Mouse (Mus musculus) kidney, adult 2 months (tissue): ENCODE measurements around the gene Ttbk2. TPM values are rescaled to one million over a fixed set of nuclear protein-coding genes. Genes with fewer than 3 reads are reported as not detected.

Source experiments
- DNase-seq: peaks from one replicate; pipeline ENCODE4 v3.0.0; 2021
- H3K27ac ChIP-seq: fragments of 200-500 bp; 2 replicates; pipeline ENCODE4 v1.5.1; 2012; ENCODE audit warnings: low read depth, low read length, control low read depth, inconsistent platforms; ENCODE audit not compliant: insufficient read depth
- H3K27me3 ChIP-seq: fragments of 200-500 bp; replicated peaks from 2 replicates; pipeline ENCODE4 v1.6.1; 2012; ENCODE audit warnings: mild to moderate bottlenecking, moderate library complexity, low read length, inconsistent platforms; ENCODE audit not compliant: control insufficient read depth, insufficient read depth
- H3K36me3 ChIP-seq: fragments of 200-500 bp; 2 replicates; pipeline ENCODE4 v1.6.1; 2012; ENCODE audit warnings: mild to moderate bottlenecking, moderate library complexity, low read length, inconsistent platforms; ENCODE audit not compliant: control insufficient read depth, insufficient read depth
- H3K4me1 ChIP-seq: fragments of 200-500 bp; 2 replicates; pipeline ENCODE4 v1.6.1; 2011; ENCODE audit warnings: low read length; ENCODE audit not compliant: control insufficient read depth, insufficient read depth
- H3K4me3 ChIP-seq: fragments of 200-500 bp; 2 replicates; pipeline ENCODE4 v1.5.1; 2011; ENCODE audit warnings: mild to moderate bottlenecking, low read depth, low read length, control low read depth; ENCODE audit not compliant: insufficient read depth
- CTCF ChIP-seq: fragments of 200-500 bp; conservative IDR thresholded peaks from 2 replicates; pipeline ENCODE4 v1.5.1; 2011; ENCODE audit warnings: low read depth, mild to moderate bottlenecking, control low read depth, low read length, moderate library complexity, mixed read lengths; ENCODE audit not compliant: insufficient read depth, insufficient read length
- POLR2A ChIP-seq: fragments of 200-500 bp; IDR thresholded peaks from one replicate; pipeline ENCODE4 v1.6.1; 2011; ENCODE audit warnings: low read depth, low read length, control low read depth
- WGBS: fragments of 180-500 bp; shearing (Covaris S2); methylation state at CpG from one replicate; pipeline ENCODE4 v1.1.7; 2018; 5-methylcytosine and 5-hydroxymethylcytosine counted together
- polyA plus RNA-seq: library from polyadenylated mRNA; depleted of rRNA; stranded (reverse); fragments of >200 nt; gene quantifications from 2 replicates; pipeline ENCODE4 v1.2.3, GENCODE M21; 2012; rRNA removed

The Ttbk2 gene
- polyA plus RNA-seq, 1 experiment, result 2.9 TPM

GRCm38 (mm10) chr2:120702675-120703074 is 147.7 kb downstream of the Ttbk2 start:
- no peaks in the 10 kb centered on the region for H3K36me3 ChIP-seq
- no peak for DNase-seq
- no peaks in the 10 kb centered on the region for H3K4me1 ChIP-seq
- H3K4me3 ChIP-seq, result no peak overlapping the region
- WGBS, result 80% methylated on average over 5 of the region's 5 CpGs
- no peak overlapping the region for H3K27ac ChIP-seq
- TF ChIP-seq POLR2A, result no peak
- no peak for TF ChIP-seq CTCF
- H3K27me3 ChIP-seq, result no peaks in the 10 kb centered on the region

- TF ChIP-seq POLR2A, result no peak
- no peak for TF ChIP-seq CTCF
- Histone ChIP-seq H3K4me3 (no peak overlapping the region), H3K27me3 (no peaks in the 10 kb centered on the region), H3K27ac (no peak overlapping the region), H3K4me1 (no peaks in the 10 kb centered on the region), H3K36me3 (no peaks in the 10 kb centered on the region)
- WGBS, result 88% methylated on average over 3 of the region's 3 CpGs
- no peak for DNase-seq
These were observed 150.0 kb downstream of the Ttbk2 start for GRCm38 (mm10) chr2:120700379-120700885.

GRCm38 (mm10) chr2:120697767-120698166 is 152.6 kb downstream of the Ttbk2 start:
- no peak for TF ChIP-seq POLR2A
- no peak for TF ChIP-seq CTCF

More at GRCm38 (mm10) chr2:120697767-120698166, 152.6 kb downstream of the Ttbk2 start:
- no peaks in the 10 kb centered on the region for H3K36me3 ChIP-seq
- H3K27me3 ChIP-seq, result no peaks in the 10 kb centered on the region
- 80% methylated on average over 5 of the region's 5 CpGs for WGBS
- no peaks in the 10 kb centered on the region for H3K4me1 ChIP-seq
- no peak for DNase-seq
- no peak overlapping the region for H3K4me3 ChIP-seq
- H3K27ac ChIP-seq, result no peak overlapping the region

Other genes starting within 250 kb of the Ttbk2 start
- 2.4 and 3.2 TPM in 2 replicates for gene Haus2, start 241.2 kb downstream of the Ttbk2 start, polyA plus RNA-seq
- gene Lrrc57, start 241.1 kb downstream of the Ttbk2 start, polyA plus RNA-seq, result 10.3 and 10.6 TPM in 2 replicates
- 4.4 and 5.3 TPM in 2 replicates for gene Stard9, start 221.5 kb downstream of the Ttbk2 start, polyA plus RNA-seq
- 14.8 and 18.4 TPM in 2 replicates for gene Cdan1, start 476 bp downstream of the Ttbk2 start, polyA plus RNA-seq
- gene Ubr1, start 120.1 kb upstream of the Ttbk2 start, polyA plus RNA-seq, result 22.0 and 23.0 TPM in 2 replicates
- 9.2 and 10.0 TPM in 2 replicates for gene Tmem62, start 126.4 kb upstream of the Ttbk2 start, polyA plus RNA-seq
- 34.5 and 40.7 TPM in 2 replicates for gene Ccndbp1, start 157.8 kb upstream of the Ttbk2 start, polyA plus RNA-seq
- gene Epb42, start 186.5 kb upstream of the Ttbk2 start, polyA plus RNA-seq, result 0.38 and 0.92 TPM in 2 replicates
- gene Tgm5, start 235.2 kb upstream of the Ttbk2 start, polyA plus RNA-seq, result 0.06 and 0.08 TPM in 2 replicates